Mouse (Mus musculus) hindbrain, postnatal 0 days (tissue): ENCODE measurements around the gene Mcidas. TPM values are rescaled to one million over a fixed set of nuclear protein-coding genes. Genes with fewer than 3 reads are reported as not detected.
"Not testable (repeated sequence)": the region's sequence is repeated elsewhere in the genome, so short reads cannot be mapped to it uniquely, and the experiment has no call there.

Experiments
- ATAC-seq: fragments of 200-750 bp; cut with Nextera tagmentation; 2 replicates; pipeline ENCODE4 v1.8.0; 2017; ENCODE audit warnings: mild to moderate bottlenecking, moderate TSS enrichment, moderate library complexity
- DNase-seq: peaks from one replicate; pipeline ENCODE4 v3.0.0-alpha.2; 2015; ENCODE audit warnings: low spot score
- H3K27ac ChIP-seq: fragments of 300-500 bp; sonication (generic); 2 replicates; pipeline ENCODE4 v1.5.1; 2014; ENCODE audit warnings: mild to moderate bottlenecking
- H3K27me3 ChIP-seq: fragments of 300-500 bp; sonication (generic); 2 replicates; pipeline ENCODE4 v1.6.1; 2014; ENCODE audit warnings: low read length, mixed read lengths; ENCODE audit not compliant: insufficient read depth
- H3K36me3 ChIP-seq: fragments of 300-500 bp; sonication (generic); 2 replicates; pipeline ENCODE4 v1.6.1; 2014; ENCODE audit warnings: low read length, mixed read lengths; ENCODE audit not compliant: insufficient read depth
- H3K4me1 ChIP-seq: fragments of 300-500 bp; sonication (generic); 2 replicates; pipeline ENCODE4 v1.6.1; 2014; ENCODE audit warnings: antibody characterized with exemption, low read length, mixed read lengths; ENCODE audit not compliant: insufficient read depth
- H3K4me2 ChIP-seq: fragments of 300-500 bp; sonication (generic); 2 replicates; pipeline ENCODE4 v1.6.1; 2014; ENCODE audit warnings: low read depth, mild to moderate bottlenecking, low read length, moderate library complexity, mixed read lengths
- H3K4me3 ChIP-seq: fragments of 300-500 bp; sonication (generic); 2 replicates; pipeline ENCODE4 v1.5.1; 2014; ENCODE audit warnings: low read length
- H3K9ac ChIP-seq: fragments of 300-500 bp; sonication (generic); replicated peaks from 2 replicates; pipeline ENCODE4 v1.6.1; 2014; ENCODE audit warnings: mild to moderate bottlenecking, low read length, moderate library complexity, mixed read lengths
- H3K9me3 ChIP-seq: fragments of 300-500 bp; sonication (generic); 2 replicates; pipeline ENCODE4 v1.6.1; 2016; ENCODE audit warnings: low read length, mixed read lengths
- CTCF ChIP-seq: IDR thresholded peaks from 2 replicates; pipeline ENCODE4 v1.5.1; 2016; ENCODE audit warnings: antibody characterized with exemption, control low read depth, low read depth
- WGBS: fragments of 180-500 bp; shearing (Covaris S2); extraction: QIAGEN DNeasy Blood & Tissue Kit; methylation state at CpG from one replicate; pipeline ENCODE4 v1.1.7; 2014; 5-methylcytosine and 5-hydroxymethylcytosine counted together
- polyA plus RNA-seq: library from polyadenylated mRNA; unstranded; fragments of >200 nt; fragmentation: Nextera tagmentation; extraction: Ambion mirVana; gene quantifications from 2 replicates; pipeline ENCODE4 v1.2.1, GENCODE M21; 2015
- total RNA-seq: library from RNA; depleted of rRNA; stranded (reverse); fragments of >200 nt; gene quantifications from 2 replicates; pipeline ENCODE4 v1.2.3, GENCODE M21; 2014

The Mcidas gene
- total and polyA plus RNA-seq, 2 experiments from 2014 or later: 0.73 to 0.88 TPM

GRCm38 (mm10) chr13:113000576-113001318 lies 7.1 kb downstream of the Mcidas start:
- no peak overlapping the region for H3K4me2 ChIP-seq
- no peak overlapping the region for H3K9ac ChIP-seq
- H3K27ac ChIP-seq: no peak overlapping the region
- no peaks in the 10 kb centered on the region for H3K4me1 ChIP-seq
- no peaks in the 10 kb centered on the region for H3K9me3 ChIP-seq
- no peak for ATAC-seq
- TF ChIP-seq CTCF: no peak
- peaks cover 34% of the 10 kb centered on the region for H3K27me3 ChIP-seq
- WGBS: 70% methylated on average over 9 of the region's 9 CpGs
- no peaks in the 10 kb centered on the region for H3K36me3 ChIP-seq
- no peak overlapping the region for H3K4me3 ChIP-seq
- no peak for DNase-seq

GRCm38 (mm10) chr13:113012683-113013082 lies 19.0 kb downstream of the Mcidas start:
- Histone ChIP-seq H3K9ac (no peak overlapping the region), H3K27ac (no peak overlapping the region), H3K27me3 (no peaks in the 10 kb centered on the region), H3K4me3 (no peak overlapping the region), H3K4me1 (no peaks in the 10 kb centered on the region), H3K36me3 (no peaks in the 10 kb centered on the region), H3K9me3 (no peaks in the 10 kb centered on the region), H3K4me2 (peak overlapping the region; percentile 35; the same call in 1 of the 2 replicates)
- WGBS: 70% methylated on average over 6 of the region's 6 CpGs
- TF ChIP-seq CTCF: no peak
- no peak for ATAC-seq
- no peak for DNase-seq

GRCm38 (mm10) chr13:113013174-113013953 lies 19.7 kb downstream of the Mcidas start:
- H3K4me3 ChIP-seq, H3K27ac ChIP-seq, H3K4me1 ChIP-seq, DNase-seq, H3K27me3 ChIP-seq, H3K9ac ChIP-seq, ATAC-seq, H3K36me3 ChIP-seq, H3K9me3 ChIP-seq: not testable (repeated sequence)
- peak overlapping the region; percentile 35 for H3K4me2 ChIP-seq
- WGBS: 55% methylated on average over 18 of the region's 20 CpGs

- Histone ChIP-seq H3K4me1 (no peaks in the 10 kb centered on the region), H3K9me3 (no peaks in the 10 kb centered on the region), H3K4me2 (no peak overlapping the region), H3K27ac (no peak overlapping the region), H3K4me3 (no peak overlapping the region), H3K27me3 (no peaks in the 10 kb centered on the region), H3K9ac (no peak overlapping the region), H3K36me3 (no peaks in the 10 kb centered on the region)
- no peak for TF ChIP-seq CTCF
- DNase-seq (no peak), ATAC-seq (no peak)
- WGBS: 86% methylated on average over 2 of the region's 2 CpGs
Measured at GRCm38 (mm10) chr13:113021521-113021920, 27.9 kb downstream of the Mcidas start.

GRCm38 (mm10) chr13:113022467-113022866 lies 28.8 kb downstream of the Mcidas start:
- no peak overlapping the region for H3K9ac ChIP-seq
- H3K27me3 ChIP-seq: no peaks in the 10 kb centered on the region
- ATAC-seq: no peak
- no peak overlapping the region for H3K27ac ChIP-seq
- TF ChIP-seq CTCF: no peak
- no peaks in the 10 kb centered on the region for H3K9me3 ChIP-seq
- no peak overlapping the region for H3K4me3 ChIP-seq
- 73% methylated on average over 8 of the region's 8 CpGs for whole genome bisulfite sequencing
- H3K36me3 ChIP-seq: no peaks in the 10 kb centered on the region
- DNase-seq: no peak
- no peaks in the 10 kb centered on the region for H3K4me1 ChIP-seq
- H3K4me2 ChIP-seq: no peak overlapping the region

GRCm38 (mm10) chr13:113023274-113024143 lies 29.9 kb downstream of the Mcidas start:
- H3K4me3 ChIP-seq: no peak overlapping the region
- no peak overlapping the region for H3K4me2 ChIP-seq
- 86% methylated on average over 17 of the region's 17 CpGs for WGBS
- H3K4me1 ChIP-seq: no peaks in the 10 kb centered on the region
- no peak overlapping the region for H3K9ac ChIP-seq
- no peaks in the 10 kb centered on the region for H3K27me3 ChIP-seq
- no peak for ATAC-seq
- TF ChIP-seq CTCF: no peak
- no peaks in the 10 kb centered on the region for H3K9me3 ChIP-seq
- no peak for DNase-seq
- no peaks in the 10 kb centered on the region for H3K36me3 ChIP-seq
- H3K27ac ChIP-seq: no peak overlapping the region
